Mouse (Mus musculus): ENCODE measurements around the gene Esrrb.

Gene Esrrb

DNA sequence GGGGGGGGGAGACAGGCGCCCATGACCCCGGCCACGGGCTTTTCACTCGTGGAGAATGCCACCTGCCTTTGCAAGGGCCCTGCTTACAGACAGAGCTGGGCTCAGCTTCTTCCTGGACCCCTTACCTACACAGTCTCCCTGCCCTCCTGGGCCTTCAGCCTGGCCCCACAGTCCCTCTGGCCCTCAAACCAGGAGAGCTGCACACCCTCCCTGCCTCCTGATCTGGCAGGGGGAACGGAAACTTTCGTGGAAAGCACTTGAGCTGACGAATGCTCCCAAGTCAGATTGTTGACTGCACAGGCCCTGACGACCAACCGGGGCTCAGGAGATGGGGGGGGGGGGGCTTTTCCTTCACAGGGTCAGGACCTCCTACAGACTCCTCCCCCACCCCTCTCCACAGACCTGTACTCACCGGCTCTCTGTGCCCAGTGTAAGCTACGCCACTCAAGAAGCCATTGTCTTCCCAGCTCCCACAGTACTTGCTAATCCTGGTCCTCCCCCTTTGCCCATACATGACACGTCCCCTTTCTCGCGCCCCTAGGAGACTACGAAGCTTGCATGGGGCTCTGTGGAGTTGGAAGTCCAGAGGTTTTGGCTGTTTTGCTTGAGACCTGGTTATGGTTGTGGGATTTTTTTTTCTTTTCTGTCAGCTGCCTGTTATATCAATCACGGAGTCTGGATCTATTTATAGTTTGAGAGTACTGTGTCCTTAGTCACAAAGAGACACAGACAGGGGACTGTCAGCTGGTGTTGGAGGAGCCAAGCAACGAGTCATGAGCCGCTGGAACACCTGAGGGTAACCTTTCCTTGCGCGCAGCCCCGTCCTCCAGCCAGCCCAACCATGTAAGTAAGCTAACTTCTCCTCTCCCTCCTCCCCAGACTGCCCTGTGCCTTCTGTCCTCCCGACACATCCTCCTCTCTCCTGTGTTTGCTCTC is at the start of gene Esrrb:
TSS of gene Esrrb (plus strand) at position 422 of the 936 bp plus-strand sequence.
- no peak for DNase-seq (ENCODE audit: low read depth)

DNA sequence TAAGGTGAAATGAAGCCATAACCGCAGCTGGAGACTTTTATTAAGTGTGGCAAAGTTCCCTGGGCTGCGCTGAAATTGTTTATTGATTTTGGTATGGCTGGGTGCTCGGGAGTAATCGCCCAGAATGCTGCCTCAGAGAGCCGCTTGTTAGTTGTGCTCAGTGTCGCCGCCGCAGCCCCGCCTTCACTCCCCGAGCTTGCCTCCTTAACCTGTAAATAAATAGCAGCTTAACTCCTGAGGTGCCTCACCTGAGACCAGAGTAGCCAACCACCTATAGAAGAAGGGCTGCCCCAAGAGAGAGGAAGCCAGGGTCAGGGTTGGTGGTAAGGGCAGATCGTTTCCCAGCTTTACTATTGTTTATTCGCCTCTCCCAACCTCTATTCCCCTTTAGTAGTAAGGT is 40.3 kb upstream of the Esrrb start:
- no peak for DNase-seq (ENCODE audit: low read depth)

DNA sequence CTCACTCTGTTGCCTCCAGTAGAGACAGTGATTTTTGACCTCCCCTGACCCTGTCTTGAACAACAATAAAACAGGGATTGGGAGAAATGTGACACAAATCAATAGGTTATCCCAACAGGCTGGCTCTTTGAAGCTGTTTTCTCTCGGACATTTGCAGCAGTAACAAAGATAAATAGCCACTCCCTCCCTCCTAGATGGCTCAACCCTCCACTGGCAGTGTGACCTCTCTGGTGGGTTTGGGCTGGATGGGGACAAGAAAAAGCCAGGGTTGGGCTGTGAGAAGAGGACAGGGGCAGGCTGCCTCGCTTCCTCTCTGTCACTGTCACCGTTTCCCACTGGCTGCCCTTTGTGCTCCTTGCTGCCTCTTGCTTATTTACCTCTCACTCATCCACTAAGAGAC is 36.6 kb upstream of the Esrrb start:
- no peak for DNase-seq (ENCODE audit: low read depth)

GRCm38 (mm10) chr12:86329813-86330212 is 31.1 kb upstream of the Esrrb start:
- DNase-seq (ENCODE audit: low read depth) = no peak

DNA sequence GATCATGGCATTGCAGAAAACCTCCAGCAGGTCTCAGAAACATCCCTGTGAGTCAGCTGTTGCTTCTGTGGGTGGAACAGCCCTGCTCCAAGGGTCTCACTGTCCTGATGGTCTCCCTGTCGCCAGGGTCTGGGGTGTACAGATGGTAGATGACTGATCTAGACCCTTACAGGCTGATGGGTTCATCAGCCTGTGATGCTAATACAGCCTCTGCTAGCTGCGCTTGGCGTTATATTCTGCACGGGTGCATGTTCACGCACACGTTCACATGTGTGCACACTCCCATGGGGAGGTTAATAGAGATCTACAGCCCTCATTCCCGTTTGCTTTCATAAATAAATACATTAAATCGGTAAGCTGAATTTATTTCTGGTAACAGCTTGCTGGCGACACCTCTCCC is 30.2 kb upstream of the Esrrb start:
- no peak for DNase-seq (ENCODE audit: low read depth)

DNA sequence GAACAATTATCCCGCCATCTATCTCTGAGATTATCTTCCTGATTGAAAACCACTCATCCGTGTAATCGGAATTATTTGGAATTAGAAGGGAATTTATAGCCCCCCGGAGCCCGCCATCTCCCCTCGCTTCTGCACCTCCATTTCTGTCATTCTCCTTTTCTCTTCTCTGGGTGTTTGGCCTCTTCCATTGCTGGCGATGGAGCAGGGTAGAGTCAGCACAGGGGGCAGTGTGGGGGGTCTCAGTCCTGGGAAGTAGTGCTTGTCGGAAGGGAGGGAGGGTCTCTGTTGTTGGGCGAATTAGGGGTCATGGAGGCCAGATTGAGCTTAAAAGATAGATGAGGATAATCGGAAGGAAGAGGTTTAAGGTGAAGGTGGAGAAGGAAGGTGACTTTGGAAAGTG is 29.7 kb upstream of the Esrrb start:
- DNase-seq (ENCODE audit: low read depth) = no peak

GRCm38 (mm10) chr12:86336209-86336608 is 24.7 kb upstream of the Esrrb start:
- DNase-seq (ENCODE audit: low read depth) = no peak

DNA sequence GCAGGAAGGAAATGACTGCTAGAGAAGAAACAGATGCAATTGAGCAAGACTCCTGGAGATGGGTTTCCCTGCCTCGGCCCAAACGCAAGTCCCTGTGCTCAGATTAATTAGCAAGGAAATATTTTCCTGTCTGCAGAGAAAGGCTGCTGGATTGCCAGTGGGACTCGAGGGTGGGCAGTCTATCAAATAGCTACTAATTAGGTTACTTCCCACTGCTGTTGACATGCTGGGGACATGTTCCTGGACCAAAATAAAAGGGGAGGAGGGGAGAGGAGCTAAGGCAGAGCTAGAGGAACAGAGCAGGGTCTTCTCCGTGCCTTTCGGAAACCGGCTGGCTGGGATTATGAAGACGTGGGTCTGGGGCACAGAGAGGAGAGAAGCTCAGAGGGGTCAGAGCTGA is 24.0 kb upstream of the Esrrb start:
- no peak for DNase-seq (ENCODE audit: low read depth)

DNA sequence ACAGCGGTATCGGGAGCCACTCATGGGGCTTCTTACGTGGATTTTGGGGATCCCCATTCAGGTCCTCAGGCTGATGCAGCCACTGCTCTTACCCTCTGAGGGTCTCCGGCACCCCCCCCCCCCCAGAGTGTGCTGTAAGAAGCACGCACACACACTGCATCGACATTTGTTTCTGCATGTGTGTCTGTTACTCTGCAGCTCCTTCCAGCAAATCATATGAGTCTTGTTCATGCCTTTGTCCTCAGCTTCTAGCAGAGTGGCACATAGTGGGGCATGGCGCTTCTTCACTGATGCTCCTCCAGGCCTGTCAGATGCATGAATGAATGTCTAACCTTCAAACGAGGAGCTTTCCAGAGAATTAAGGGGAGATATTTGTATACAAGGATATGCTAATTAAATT is 11.4 kb upstream of the Esrrb start:
- DNase-seq (ENCODE audit: low read depth) = no peak

- no peak for DNase-seq (ENCODE audit: low read depth)
Observed at GRCm38 (mm10) chr12:86359406-86359805, 1.5 kb upstream of the Esrrb start.

GRCm38 (mm10) chr12:86359873-86360272 is 1.0 kb upstream of the Esrrb start:
- DNase-seq (ENCODE audit: low read depth) = no peak

DNA sequence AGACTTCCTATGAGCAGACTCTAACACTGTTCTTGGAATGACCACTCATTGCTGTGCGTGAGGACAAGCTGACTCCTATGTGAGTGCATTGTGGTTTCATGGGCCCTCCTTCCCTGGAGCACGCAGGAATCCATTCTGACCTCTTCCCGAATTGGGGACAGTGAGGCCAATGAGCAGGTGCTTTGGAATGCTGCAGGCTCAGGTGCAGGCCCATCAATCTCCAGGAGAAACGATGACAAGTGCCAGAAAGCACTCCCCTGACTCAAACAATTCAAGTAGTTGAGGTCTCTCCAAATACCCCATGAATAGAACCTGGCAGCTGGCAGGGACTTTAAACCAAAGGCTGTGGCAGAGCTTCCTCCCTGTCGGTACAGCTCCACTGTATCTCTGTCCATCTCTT is 3.4 kb downstream of the Esrrb start:
- no peak for DNase-seq (ENCODE audit: low read depth)

DNA sequence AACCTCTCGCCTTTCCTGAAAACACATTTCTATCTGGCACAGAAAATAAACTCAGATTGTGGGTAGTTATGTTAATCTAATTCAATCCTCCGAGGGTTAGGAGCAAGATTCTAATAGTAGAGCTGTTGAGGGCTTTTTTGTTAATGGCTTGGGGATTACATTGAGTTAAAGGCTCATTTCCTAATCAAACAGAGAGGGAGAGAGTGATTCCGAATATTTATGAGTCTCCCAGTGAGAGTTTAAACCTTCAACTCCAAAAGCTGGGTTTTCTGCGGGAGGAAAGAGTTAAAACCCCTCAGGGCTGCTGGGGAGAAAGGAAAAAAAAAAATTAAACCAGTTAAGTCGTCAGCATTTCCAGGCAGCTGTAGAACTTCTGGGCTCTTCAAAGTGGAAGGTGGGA is 3.8 kb downstream of the Esrrb start:
- DNase-seq (ENCODE audit: low read depth) = no peak

DNA sequence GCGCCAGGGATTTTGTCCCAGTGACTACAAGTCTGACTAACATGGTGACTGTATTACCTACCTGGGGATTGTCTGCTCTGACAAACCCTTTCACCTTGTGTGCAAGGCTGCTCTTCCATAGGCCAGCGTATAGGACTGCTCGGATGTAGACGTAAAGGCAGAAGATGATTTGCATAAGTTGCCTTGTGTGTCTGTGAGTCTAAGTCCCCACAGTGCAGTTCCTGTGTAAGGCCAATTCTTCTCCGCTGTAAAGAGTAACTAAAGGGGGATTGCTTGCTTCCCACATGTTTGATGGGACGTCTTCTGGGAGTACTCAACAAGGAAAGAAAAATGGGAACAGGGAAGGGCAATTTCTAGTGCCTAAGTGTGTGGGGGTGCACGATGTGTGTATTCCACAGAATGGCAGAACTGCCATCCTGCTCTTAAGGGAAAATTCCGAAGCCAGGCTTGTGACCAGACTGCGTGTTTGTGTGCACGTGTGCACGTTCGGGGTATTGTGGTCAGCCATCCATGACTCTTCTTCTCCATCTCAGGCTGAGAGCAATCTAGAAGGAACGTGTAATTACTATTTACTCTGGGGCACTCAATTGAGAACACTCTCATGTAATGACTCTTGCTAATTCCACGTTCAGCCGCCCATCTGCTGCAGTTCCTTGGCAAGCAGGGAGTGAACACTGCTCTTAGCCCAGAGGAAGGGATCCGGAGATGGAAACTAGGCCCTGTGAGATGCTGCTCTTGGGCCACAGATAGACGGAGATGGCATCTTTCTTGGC is 9.9 kb downstream of the Esrrb start:
- DNase-seq (ENCODE audit: low read depth) = no peak

DNA sequence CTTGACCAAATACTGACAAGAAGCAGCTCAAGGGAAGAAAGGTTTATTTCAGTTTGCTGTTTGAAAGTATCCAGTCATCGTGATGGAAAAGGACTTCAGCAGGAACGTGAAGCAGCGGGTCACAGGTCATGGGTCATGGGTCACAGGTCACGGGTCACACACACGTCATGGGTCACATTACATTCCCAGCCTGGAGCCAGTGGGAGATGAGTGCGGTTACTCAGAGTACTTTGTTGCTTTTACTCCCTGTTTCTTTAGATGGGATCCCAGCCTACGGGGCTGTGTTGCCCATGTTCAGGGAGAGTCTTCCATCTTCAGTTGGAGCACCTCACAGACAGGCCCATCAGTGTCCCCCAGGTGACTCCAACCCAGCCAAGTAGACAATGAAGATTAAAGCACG is 13.4 kb downstream of the Esrrb start:
- DNase-seq (ENCODE audit: low read depth) = no peak

GRCm38 (mm10) chr12:86379672-86380213 is 18.8 kb downstream of the Esrrb start:
- no peak for DNase-seq (ENCODE audit: low read depth)

DNA sequence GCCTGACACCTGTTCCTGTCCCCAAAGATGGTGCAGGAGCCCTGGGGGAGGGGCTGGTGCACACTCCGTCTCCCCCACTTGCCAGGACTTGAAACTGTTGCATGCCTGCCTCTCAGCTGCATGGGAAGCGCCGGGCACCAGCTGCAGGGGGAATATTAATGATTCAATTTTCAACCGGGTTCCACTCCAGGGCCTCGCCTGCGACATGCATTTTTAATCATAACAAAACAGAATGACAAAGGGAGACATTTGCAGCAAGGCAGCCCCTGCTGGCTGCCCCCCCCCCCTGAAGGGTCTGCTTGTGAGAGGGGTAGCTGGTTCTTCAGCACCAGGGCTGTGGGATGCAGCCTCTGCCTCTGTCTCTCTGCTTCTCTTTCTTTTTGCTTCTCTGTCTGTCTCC is 22.9 kb downstream of the Esrrb start:
- DNase-seq (ENCODE audit: low read depth) = no peak

DNA sequence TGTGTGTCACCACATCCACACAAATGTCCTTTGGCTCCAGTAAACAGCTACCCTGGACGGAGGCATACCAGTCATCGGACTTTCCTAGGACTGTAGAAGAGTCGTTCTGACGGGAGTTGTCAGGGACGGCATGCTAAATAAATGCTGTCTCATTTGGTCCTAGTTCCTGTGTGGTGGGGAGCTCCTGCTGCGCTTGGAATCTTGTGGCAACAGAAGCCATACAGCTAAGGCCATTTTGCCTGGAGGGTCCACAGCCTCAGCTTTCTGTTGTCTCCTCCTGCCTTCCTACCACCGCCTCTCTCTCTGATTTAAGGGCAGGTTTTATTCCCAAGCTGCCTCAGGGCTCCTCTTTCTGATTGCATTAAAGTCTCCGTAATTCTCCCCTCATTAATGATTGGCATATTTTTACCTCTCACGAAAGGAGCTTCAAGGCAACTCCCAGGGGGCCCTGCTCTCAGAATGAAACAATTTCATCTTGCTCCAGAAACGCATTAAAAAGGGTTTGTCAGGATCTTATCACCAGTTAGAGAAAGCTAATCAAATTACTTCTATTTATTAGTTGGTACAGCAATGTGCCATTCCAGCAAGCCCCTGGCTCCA is 26.9 kb downstream of the Esrrb start:
- no peak for DNase-seq (ENCODE audit: low read depth)

DNA sequence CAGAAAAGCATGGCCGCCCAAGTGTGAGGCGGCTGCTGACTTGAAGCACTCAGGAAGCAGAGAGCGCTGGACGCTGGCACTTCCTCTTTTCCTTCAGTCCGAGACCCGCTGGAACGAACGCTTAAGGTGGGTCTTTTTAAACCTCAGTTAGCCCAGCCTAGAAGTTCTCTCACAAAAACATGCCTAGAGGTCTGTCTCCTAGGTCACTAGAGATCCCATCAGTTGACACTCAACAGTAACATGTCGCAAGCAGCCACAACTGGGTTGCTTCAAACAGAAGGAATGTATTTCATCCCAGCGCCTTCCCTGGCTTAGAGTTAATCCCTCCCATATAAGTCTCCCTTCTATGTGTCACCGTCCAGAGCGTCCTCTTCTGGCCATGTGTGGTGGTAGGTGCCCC is 33.9 kb downstream of the Esrrb start:
- no peak for DNase-seq (ENCODE audit: low read depth)

DNA sequence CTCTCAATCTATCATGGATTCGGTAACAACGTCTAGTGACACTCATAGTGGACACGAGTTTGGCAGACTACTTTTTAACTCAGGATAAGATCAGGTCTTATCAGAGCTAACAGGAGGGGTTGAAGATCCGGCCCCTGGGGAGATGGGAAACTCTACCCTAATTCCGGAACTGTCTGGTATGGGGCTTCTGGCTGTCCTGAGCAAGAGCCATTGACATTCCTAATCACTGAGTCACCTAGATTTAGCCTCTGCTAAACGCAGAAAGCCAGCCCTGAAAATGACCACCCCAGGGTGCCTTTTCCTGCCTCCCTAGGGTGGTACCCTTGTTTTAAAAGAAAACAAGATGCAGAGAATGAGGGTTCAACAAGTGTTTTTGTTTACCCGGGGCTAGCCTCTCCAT is 34.4 kb downstream of the Esrrb start:
- DNase-seq (ENCODE audit: low read depth) = no peak

DNA sequence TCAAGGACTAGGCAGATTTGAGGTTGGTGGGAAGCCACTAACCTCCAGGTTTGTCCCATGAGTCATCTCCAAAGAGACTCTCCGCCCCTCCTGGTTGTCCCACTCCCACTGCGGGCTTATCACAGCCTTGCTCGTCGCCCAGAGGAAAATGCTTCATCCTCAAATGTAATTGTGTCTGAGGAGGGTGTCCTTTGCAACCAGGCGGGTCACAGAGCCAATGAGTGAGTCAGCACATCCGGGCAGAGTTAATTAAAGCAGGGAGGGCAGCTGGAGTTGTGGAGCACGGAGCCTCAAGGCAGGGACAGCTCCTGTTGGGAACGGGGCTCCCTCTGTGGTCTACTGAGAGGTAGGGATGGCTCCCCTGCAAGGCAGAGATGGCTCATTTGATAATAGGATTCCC is 37.8 kb downstream of the Esrrb start:
- DNase-seq (ENCODE audit: low read depth) = no peak

- no peak for DNase-seq (ENCODE audit: low read depth)
Observed at GRCm38 (mm10) chr12:86402718-86403117, 41.8 kb downstream of the Esrrb start.

GRCm38 (mm10) chr12:86421490-86421904 is 60.6 kb downstream of the Esrrb start:
- DNase-seq (ENCODE audit: low read depth) = no peak

Measured in fibroblast of lung, adult 2 months (primary cell).